Mouse (Mus musculus) spleen, adult 18-20 months (tissue): ENCODE results near the gene Fbxo6.

Experiments used
- DNase-seq, 2 experiments: peaks; one replicate each; pipeline ENCODE4 v3.0.0; 2022; ENCODE audit warnings: mixed read lengths in 2 of 2

Gene Fbxo6

DNA sequence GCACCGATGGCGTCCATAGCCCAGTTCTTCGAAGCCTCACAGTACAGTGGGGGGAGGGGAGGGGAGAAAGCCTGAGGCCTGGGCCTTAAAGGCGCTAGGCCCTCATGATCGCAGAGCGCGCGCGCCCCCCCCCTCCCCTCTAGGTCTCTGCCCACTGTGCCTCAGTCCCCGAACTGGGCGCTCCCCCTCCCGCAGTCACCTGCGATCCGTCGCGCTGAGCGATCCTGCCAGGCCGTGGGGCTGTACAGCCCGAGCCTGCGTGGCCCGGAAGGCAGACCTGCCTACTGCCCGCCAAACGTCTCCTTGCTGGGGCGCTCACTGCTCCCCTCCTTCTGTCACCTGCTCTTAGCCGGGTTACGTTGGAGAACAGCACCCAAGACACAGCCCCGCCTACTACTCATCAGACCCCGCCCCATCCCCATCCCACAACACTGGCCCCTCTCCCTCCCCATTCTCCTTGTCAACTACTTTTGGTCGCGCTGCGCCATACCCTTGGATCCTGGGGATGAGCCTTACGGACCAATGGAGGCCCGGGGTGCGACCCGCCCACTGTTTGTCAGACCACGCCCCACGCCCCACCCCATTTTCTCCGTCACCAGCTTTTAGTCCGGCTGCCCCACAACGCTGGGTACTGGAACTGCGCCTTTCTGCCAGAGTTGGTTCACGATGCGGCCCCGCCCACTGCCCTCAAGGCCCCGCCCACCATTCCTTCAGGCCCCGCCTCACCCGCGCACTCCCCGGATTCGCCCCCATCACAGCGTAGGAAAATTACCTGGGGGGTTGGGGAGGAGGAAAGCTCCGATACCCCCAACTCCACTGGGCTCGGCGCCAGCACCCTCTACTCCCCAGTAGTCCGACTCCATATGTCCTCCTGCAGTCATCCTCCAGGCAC lies 7.8 kb upstream of the Fbxo6 start:
- peak; percentile 84 to 93 for DNase-seq

DNA sequence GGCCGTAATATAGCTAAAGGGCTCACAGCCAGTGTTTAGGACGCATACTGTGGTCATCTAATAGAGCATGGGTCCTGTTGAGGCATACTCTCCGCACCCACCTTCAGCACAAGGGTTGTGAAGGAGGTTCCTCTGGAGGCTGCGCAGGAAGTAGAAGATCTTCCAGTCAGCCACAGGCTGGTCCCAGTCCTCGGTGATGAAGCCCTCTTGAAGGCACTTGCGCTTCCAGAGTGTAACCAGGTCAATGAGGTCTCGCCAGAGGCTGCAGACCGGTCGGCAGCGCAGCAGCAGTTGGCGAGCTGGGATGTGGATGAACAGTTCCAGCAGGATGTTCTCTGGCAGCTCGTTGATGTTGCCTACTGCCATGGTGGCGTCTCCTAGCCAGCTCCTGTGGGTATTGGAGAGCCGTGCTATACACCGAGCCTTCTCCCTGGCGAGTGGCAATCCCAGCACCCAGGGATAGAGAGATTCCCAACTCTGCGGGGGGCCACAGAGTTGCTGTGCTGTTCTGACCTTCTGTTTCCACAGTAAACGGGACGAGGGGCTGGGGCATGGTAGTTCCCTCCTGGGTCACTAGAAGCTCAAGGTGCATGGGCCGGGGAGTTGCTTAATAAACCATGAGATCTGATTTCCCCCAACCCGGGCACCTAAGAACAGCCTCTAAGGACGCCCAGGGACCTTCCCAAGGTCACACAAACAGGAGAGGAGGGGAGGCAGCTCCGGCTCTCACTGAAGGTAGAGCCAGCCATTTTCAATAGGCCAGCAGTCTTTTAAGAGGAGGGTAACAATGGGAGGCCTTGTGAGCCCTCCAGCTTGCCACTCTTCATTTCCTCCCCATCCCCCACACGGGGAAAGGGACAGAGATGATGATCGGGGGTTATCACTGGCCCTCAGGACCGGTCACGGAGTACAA lies 6.8 kb upstream of the Fbxo6 start:
- no peak for DNase-seq

DNA sequence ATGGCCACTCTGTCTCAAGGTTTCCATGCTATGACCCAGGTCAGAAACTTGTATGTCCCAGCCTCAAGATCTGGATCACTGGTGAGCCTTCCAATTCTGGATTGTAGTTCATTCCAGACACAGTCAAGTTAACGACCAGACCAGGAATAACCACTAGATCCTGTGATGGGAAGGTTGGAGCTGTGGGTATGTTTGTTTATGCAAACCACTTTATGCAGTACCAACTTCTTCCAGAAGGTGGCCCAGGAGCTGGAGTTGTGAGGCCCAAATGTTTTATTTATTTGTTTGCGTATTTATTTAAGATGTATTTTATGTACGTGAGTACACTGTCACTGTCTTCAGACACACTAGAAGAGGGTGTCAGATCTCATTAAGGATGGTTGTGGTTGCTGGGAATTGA lies 3.0 kb upstream of the Fbxo6 start:
- no peak for DNase-seq

DNA sequence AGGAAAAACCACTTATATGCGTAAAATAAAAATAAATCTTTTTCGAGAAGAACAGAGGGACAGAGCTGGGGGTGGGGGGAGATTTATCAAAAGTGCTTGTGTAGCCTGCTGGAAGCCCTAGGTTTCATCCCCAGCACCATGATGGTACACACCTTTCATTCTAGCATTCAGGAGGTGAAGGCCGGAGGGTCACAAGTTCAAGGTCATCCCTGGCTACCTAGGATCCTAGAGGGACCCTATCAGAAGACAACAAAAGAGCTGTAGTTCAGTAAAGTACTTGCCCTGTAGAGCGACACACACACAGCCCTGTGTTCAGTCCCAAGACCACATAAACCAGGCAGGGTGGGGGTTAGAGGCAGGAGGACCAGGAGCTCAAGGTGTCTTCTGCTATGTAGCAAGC lies 2.1 kb upstream of the Fbxo6 start:
- no peak for DNase-seq

DNA sequence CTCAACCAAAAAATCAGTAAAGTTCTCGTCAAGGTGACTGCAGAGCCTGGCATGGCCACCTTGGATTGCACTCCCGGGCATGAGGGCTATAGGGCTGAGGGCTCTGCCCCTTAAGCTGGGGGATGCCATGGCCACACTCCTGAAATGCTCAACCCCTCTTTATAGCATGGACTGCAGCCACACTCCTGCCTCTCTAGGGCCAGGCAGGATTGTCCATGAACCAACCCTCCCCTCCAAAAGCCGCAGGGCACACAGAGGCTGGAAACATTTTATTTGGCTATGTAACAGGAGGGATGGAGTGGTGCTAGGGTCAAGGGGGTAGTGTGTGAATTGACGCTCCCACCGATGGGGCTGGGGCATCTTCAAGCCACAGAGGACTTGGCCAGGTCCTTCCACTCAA lies 607 bp upstream of the Fbxo6 start:
- no peak for DNase-seq

DNA sequence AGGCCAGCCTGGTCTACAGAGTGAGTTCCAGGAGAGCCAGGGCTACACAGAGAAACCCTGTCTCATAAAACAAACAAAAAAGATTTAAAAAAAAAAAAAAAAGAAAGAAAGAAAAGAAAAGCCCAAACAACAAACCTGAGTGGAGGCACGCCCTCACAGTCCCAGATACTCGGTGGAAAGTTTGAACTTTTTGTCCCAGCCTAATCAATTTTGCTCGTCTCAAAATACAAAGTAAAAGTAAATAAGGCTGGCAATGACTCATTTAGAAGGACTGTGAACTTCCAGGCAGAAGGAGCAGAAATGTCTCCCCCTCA lies 1.0 kb downstream of the Fbxo6 start:
- no peak for DNase-seq

DNA sequence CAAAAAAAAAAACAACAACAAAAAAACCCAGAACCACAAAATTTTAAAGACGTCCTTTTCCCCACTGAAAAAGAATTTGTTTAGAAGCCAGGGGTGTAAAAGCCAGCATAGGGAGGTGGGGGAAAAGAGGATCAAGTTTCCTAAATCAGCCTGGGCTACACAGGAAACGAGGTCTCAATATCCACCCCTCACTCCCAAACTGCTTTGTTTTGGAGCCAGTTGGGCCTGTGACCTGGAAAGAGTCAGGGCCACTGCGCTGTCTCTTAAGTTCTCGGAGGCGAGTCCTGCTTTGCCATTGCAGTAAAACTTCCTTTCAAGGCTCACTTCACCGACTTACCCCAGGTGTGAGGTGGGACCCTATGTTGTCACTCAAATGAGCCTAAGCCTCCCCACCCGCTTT lies 1.7 kb downstream of the Fbxo6 start:
- DNase-seq = no peak

DNA sequence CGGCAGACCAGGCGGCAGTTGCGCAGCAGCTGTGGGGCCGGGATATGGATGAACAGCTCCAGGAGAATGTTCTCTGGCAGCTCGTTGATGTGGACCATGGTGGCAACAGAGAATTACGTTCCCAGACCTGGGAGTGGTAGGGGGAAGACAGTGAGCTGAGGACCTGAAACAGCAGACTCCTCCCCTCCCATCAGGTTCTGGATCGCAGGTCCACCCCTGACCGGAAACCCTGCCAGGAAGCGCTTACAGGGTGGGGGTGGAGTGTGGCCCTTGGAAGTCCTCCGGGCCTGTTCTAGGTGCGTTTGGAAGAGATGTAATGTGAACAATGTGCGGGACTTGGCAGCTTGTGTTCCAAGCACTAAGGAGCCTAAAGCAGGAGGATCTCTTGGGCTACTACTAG lies 2.4 kb downstream of the Fbxo6 start:
- DNase-seq = no peak

DNA sequence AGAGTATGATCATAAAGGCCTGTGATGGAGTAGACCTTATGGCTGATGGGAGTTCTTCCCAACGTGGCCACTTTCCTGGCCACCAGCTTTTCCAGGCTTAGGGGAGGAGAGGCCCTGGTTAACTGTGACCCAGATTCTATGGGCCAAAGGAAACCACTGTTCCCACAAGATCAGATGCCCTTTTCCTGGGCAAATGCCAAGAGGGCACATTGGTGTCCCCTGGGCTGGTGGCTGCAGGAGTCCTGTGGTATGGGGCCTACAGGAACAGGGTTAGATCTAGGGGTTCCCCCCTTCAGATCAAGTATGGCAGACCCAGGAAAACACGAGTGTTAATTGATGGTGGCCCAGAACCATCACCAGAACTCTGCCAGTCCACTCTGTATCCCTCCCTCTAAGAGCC lies 4.2 kb downstream of the Fbxo6 start:
- no peak for DNase-seq

DNA sequence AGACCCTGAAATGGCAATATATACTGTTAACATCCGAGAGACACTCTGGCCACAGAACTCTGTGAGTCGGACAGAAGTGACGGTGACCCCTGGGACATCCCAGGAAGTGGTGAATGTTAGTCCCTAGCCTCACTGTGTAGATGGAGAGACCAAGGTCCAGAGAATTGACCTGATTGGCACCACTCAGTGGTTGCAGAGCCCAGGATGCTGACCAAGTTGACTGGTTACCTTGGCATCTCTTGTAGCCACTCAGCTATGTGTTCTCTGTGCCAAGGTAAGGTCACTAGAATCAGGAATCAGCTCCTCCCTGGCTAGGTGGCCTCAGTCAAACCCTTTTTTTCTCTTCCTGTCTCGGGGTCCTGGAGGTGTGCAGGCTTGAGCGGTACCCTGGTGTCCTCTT lies 8.2 kb downstream of the Fbxo6 start:
- DNase-seq = no peak

DNA sequence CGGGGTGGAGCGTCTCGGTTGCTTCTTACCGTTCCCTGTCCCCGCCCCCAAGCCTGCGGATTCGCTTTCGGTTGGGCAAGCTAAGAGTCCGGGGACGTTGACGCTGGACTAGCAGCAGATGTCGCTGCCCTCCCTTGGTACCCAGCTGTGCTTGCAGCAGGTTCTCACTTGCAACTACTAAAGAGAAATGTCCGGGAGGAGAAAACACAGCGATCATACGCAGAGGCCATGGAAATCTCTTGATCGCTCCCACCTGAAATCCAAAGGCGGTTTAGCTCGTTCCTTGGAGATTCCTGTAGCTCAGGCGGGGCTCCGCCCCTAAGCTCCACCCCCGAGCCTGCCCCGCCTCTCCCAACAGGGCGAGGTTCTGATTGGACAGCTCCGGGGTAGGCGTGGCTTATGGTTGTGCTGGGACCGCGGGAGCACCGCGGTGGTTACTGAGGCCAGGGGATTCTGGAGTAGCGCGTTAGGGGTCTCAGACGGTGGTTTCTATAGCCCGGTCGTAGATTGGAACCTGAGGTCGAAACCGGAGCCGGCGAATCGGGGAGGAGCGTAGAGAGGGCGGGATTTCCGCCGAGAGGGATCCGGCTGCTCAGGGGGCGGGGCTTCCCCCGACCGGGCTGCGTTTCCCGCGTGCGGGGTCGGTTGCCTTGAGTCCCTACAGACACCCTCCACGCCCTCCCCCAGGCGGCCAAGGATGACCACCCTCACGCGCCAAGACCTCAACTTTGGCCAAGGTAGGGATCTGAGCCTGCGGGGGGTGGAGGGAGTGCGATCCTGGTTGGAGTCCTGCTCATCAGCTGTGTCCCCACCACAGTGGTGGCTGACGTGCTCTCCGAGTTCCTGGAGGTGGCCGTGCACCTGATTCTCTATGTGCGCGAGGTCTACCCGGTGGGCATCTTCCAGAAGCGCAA lies 11.6 kb downstream of the Fbxo6 start:
- peak; percentile 88 to 93 for DNase-seq

DNA sequence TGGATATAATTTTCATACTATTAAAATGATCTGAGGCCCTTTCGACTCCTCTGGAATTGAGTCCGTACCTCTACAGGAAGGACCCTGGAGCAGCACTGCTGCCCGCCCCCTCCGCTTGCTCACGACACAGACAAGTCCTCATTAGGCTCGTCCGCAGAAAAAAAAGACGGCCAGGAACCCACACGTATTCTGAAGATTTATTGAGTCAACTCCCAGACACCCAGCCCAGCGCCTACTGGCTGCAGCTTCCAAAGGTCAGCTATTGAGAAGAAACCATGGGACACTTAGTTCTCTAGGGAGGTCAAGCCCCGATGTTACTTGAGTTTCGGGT lies 12.2 kb downstream of the Fbxo6 start:
- DNase-seq = no peak

DNA sequence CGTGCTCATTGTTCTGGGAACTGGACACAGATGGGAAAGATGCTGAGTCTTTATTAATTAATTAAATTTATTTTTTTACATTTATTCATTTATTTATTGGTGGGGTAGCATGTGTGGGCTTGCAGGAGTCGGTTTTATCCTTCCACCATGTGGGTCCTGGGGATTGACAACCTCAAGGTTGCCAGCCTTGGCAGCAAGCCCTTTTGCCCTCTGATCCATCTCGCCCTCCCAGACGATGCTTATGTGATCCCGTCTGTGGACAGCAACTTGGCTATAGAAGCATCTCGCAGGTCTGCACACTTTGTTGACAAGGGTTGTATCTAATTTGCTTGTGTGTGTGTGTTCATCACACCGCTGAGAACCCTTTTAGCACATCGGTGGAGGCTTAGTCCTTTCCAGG lies 14.4 kb downstream of the Fbxo6 start:
- no peak for DNase-seq

DNA sequence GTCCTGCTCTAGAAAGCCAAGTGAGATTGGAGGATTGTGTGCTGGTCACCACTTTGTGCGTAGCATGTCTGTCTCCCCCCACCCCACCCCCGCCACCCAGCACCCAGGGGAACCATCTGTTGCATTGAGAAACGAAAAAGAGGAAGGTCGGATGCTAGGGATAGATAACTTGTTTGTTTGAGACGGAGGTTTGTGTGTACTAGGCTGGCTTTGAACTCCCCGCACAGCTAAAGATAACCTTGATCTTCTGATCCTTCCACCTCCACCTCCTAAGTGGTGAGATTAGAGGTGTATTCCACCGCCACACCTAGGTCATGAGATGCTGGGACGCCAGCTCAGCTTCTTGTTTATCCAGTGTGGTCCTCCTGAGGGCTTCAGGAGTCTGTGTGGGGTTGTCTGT lies 17.0 kb downstream of the Fbxo6 start:
- no peak for DNase-seq

DNA sequence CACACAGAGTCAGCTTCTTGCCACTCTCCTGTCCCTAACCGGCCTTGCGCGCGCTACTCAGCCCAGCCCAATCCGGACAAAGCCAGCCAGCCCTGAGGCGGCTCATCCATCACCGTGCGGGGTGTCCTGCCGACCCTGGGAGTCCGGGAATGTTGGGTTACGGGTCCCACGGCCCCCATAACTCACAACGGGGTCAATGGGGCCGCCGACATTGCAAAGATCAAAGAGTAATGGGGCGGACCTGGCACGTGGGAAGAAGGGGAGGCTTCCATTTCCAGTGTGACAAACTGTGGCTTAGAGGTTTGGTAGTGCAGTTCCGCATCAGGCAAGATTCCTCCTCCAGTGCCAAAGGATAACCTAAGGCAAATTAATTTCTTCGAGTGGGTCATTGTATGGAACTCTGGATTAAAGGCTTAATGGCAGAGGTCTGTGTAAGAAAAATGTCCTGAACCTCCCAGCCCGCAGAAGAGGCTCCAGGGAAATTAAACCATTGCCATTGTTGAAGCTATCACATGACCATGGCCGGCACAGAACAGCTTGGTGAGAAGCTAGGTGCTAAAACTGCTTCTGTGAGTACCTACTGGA lies 20.4 kb downstream of the Fbxo6 start:
- DNase-seq = no peak

DNA sequence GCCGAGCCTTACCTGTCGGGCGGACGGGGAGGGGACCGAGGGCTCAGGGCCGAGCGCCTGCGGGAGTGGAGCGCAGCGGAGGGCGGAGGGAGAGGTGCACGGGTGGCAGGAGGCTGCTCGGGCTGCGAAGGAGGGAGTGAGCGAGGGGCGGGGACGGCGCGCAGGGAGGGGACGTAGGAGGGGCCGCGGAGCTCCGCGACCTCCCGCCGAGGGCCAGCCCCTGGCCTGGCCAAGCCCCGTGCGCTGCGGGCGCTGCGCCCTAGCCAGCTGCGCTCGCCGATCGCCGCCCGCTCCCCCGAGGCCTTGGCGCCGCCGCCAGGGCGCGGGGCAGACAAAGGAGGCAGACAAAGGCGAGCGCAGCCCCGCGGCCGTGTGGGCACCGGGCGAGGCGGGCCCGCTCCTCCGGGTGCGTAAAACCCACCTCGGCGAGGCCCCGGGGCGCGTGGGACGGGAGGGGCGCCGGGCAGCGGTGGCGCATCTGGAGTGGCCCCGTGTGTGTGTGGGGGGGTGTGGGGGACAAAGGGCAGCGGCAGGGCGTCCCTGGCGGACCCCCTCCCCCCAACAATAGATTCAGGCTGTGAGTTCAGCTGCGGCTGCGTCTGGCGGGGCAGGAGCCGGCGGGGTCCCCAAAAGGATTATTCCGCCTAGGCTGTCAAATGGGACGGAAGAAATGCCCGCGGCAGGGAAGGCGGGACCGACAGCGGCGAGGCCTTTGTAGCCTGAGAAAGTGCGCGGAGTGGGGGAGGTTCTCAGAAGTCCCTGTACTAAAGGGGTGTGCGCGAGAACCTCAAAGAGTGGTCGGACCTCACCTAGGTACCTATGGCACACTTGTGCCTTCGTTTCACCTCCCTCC lies 21.2 kb downstream of the Fbxo6 start, which contains the start of gene Draxin:
Draxin (minus strand) TSS at position 138 of the 853 bp plus-strand sequence.
- DNase-seq = no peak

DNA sequence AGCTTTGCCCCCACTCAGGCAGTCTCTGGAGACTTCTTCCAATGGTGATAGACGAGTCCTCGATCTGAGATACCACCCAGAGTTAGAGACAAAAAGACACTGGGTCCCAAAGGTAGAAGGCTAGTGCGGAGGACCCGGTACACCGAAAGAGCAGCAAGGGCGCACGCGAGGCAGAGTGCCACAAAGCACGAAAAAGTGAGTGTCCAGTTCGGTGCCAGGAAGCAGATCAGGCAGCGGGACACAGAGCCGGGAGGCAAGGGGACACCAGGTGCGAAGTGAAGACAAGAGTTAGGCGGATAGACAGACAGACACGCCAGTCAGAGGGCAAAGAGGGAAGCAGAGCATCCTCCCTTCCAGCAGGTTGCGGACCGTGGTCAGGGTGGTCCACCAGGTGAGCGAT lies 21.8 kb downstream of the Fbxo6 start, which contains the start of gene Mad2l2:
Mad2l2 (plus strand) TSS at position 252 of the 400 bp plus-strand sequence.
- no peak for DNase-seq

DNA sequence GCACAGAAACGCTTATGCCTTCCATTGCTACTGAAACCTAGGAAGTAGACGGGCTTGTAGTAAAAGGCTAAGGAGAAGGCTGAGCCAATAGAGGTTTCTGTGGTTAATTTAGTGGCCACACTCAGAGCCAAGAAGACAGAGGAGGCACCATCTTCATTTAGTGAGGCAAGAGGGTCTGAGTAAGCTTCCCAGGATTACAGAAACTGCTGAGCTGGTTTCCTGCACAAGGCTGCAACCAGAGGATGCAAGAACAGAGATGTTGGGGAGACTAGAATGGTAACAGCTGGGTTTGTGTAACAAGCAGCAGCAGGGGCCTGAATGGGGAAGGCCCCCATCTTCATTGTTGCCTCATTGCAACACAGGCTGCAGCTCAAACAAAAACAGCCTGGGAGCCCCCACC lies 23.3 kb downstream of the Fbxo6 start:
- DNase-seq = no peak

DNA sequence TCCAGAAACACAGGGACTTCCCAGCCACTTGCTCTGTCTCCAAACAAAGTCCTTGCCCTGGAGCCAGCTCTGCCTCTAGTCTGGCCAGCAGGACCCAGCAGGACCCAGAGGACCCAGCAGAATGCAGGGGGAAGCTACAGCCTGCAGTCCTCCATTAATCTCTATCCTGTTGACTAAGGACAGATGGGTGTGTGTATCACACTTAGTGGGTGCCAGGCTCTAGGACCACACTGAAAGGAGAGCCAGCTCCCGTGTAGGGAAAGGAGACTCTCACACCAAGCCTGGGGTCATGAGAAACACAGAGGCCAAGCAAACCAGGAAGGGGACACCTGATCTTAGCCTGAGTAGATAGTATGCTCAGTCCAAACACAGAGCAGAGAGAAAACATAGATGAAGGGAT lies 23.7 kb downstream of the Fbxo6 start:
- no peak for DNase-seq

DNA sequence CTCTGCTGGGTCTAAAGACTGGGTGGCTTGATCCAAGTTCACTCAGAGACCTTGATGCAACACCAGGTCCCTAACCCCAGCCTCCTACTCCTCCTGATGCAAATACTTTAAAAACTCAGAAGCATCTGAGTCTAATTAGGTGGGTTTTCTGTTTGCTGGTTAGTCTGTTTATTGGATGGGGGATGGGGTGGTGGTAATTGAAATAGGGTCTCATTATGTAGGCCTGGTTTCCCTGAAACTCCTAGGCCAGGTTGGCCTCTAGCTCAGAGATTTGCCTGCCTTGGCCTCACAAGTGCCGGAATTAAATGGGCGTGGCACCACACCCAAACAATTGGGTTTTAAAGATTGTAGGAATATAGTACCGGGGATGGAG lies 29.3 kb downstream of the Fbxo6 start:
- no peak for DNase-seq

DNA sequence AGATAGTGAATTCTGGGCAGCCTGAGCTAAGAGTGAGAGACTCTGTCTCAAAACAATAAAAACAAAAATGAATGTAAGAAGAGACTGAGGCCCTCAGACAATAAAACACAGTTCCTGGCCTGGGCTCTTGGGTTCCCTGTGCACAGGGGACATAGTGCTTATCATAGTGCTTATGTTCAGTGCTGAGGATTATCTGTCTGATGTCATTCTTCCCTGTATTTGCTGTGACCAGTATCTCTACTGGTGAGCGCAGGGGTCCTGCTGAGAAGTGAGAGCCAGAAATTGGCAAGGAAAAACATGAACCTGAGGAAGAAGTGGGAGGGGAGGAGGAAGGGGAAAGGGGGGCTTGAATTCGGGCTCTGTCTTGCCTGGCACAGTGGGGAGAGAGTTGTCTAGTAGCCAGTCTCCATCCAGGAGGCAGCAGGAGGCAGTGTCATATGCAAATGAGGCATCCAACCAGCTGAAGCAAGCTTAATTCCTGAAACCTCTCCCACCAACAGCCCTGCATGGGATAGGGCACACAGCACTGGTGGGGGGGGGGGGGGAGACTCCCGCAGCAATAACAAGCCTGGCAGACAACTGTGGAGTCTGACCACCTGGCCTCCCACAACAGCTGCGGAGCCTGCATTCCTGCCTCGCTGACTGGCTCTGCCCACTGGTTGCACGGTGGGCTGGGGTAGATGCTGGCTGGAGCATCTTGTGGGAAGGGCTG lies 29.8 kb downstream of the Fbxo6 start:
- no peak for DNase-seq
